Mouse (Mus musculus): ENCODE measurements at regions not wholly inside any gene's neighbourhood (a gene's known extent, or its start where the extent isn't known, plus 50 kb on each side); places are given as distances from the start of the nearest gene placed in this dataset.
A peak's percentile ranks its signal among the peaks of the same experiment; 100 is the strongest.

GRCm38 (mm10) chr5:44338662-44339061 is 112.2 kb upstream of the Tapt1 start:
- H3K4me3 ChIP-seq (replicated peaks; ENCODE audit: low read length), result no peak overlapping the region
- WGBS, result 87% methylated on average over 4 of the region's 4 CpGs
- H3K27me3 ChIP-seq (ENCODE audit: control insufficient read depth, insufficient read depth, low read length), result no peaks in the 10 kb centered on the region
- H3K27ac ChIP-seq (replicated peaks; ENCODE audit: low read depth, low read length), result no peak overlapping the region
- H3K4me2 ChIP-seq (replicated peaks; ENCODE audit: low read depth, low read length, severe bottlenecking), result no peak overlapping the region
- no peak for TF ChIP-seq POLR2A (IDR thresholded peaks at IDR 0.05; ENCODE audit: borderline replicate concordance, extremely low read depth, insufficient read depth, insufficient read length)
- no peak overlapping the region for H3K9ac ChIP-seq (ENCODE audit: low read depth, low read length, severe bottlenecking)
- DNase-seq (ENCODE audit: low spot score) (no peak), ATAC-seq (ENCODE audit: low FRiP score, low read depth) (no peak)
- H3K9me3 ChIP-seq (ENCODE audit: control insufficient read depth, low read length), result no peaks in the 10 kb centered on the region
- H3K36me3 ChIP-seq (ENCODE audit: control insufficient read depth, insufficient read depth, low read length), result no peaks in the 10 kb centered on the region
- H3K4me1 ChIP-seq (ENCODE audit: control insufficient read depth, insufficient read depth, low read length), result 0 out of 2 replicates have a peak, but pooled peaks cover 2% of the 10 kb centered on the region

DNA sequence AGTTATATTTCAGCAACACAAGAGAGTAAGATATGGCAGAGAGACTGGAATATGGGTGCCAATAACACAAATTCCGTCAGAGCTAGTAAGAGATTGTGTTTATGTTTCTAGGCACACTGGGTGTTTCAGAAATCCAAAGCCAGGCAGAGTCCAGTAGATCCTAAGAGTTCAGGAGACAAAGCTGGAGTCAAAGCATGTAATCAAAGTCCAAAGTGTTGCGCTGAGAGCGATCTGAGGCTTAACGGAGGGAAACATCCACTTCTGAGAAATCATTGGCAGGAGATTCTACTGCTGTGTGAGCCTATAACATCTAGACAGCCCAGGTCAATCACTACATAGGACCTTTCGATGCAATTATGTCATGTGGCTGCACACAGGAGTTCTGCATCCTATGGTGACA is 109.3 kb upstream of the Tapt1 start:
- Histone ChIP-seq H3K27me3 (ENCODE audit: control insufficient read depth, insufficient read depth, low read length) (no peaks in the 10 kb centered on the region), H3K4me1 (ENCODE audit: control insufficient read depth, insufficient read depth, low read length) (no peaks in the 10 kb centered on the region), H3K36me3 (ENCODE audit: control insufficient read depth, insufficient read depth, low read length) (no peaks in the 10 kb centered on the region), H3K4me2 (replicated peaks; ENCODE audit: low read depth, low read length, severe bottlenecking) (no peak overlapping the region), H3K9ac (ENCODE audit: low read depth, low read length, severe bottlenecking) (no peak overlapping the region), H3K27ac (replicated peaks; ENCODE audit: low read depth, low read length) (no peak overlapping the region), H3K4me3 (replicated peaks; ENCODE audit: low read length) (no peak overlapping the region), H3K9me3 (ENCODE audit: control insufficient read depth, low read length) (no peaks in the 10 kb centered on the region)
- ATAC-seq (ENCODE audit: low FRiP score, low read depth) (no peak), DNase-seq (ENCODE audit: low spot score) (no peak)
- TF ChIP-seq POLR2A (IDR thresholded peaks at IDR 0.05; ENCODE audit: borderline replicate concordance, extremely low read depth, insufficient read depth, insufficient read length), result no peak
- WGBS, result 87% methylated on average over 5 of the region's 5 CpGs

- no peak overlapping the region for H3K4me3 ChIP-seq (replicated peaks; ENCODE audit: low read length)
- WGBS, result 78% methylated on average over 1 of the region's 1 CpGs
- no peak overlapping the region for H3K27ac ChIP-seq (replicated peaks; ENCODE audit: low read depth, low read length)
- no peak overlapping the region for H3K4me2 ChIP-seq (replicated peaks; ENCODE audit: low read depth, low read length, severe bottlenecking)
- H3K9ac ChIP-seq (ENCODE audit: low read depth, low read length, severe bottlenecking), result no peak overlapping the region
- H3K9me3 ChIP-seq (ENCODE audit: control insufficient read depth, low read length), result no peaks in the 10 kb centered on the region
- TF ChIP-seq POLR2A (IDR thresholded peaks at IDR 0.05; ENCODE audit: borderline replicate concordance, extremely low read depth, insufficient read depth, insufficient read length), result no peak
- ATAC-seq (ENCODE audit: low FRiP score, low read depth) (no peak), DNase-seq (ENCODE audit: low spot score) (no peak)
- H3K36me3 ChIP-seq (ENCODE audit: control insufficient read depth, insufficient read depth, low read length), result no peaks in the 10 kb centered on the region
- no peaks in the 10 kb centered on the region for H3K27me3 ChIP-seq (ENCODE audit: control insufficient read depth, insufficient read depth, low read length)
- no peaks in the 10 kb centered on the region for H3K4me1 ChIP-seq (ENCODE audit: control insufficient read depth, insufficient read depth, low read length)
Measured at GRCm38 (mm10) chr5:44319626-44320025, 93.2 kb upstream of the Tapt1 start.

- H3K9me3 ChIP-seq (ENCODE audit: control insufficient read depth, low read length), result no peaks in the 10 kb centered on the region
- H3K36me3 ChIP-seq (ENCODE audit: control insufficient read depth, insufficient read depth, low read length), result no peaks in the 10 kb centered on the region
- no peak overlapping the region for H3K4me2 ChIP-seq (replicated peaks; ENCODE audit: low read depth, low read length, severe bottlenecking)
- H3K9ac ChIP-seq (ENCODE audit: low read depth, low read length, severe bottlenecking), result no peak overlapping the region
- 26% methylated on average over 12 of the region's 16 CpGs for WGBS
- no peak overlapping the region for H3K27ac ChIP-seq (replicated peaks; ENCODE audit: low read depth, low read length)
- TF ChIP-seq POLR2A (IDR thresholded peaks at IDR 0.05; ENCODE audit: borderline replicate concordance, extremely low read depth, insufficient read depth, insufficient read length), result no peak
- DNase-seq (ENCODE audit: low spot score) (no peak), ATAC-seq (ENCODE audit: low FRiP score, low read depth) (no peak)
- no peaks in the 10 kb centered on the region; the same call in 1 of the 2 replicates for H3K4me1 ChIP-seq (ENCODE audit: control insufficient read depth, insufficient read depth, low read length)
- H3K27me3 ChIP-seq (ENCODE audit: control insufficient read depth, insufficient read depth, low read length), result no peaks in the 10 kb centered on the region
- no peak overlapping the region for H3K4me3 ChIP-seq (replicated peaks; ENCODE audit: low read length)
Measured at GRCm38 (mm10) chr5:44306769-44307557, 80.5 kb upstream of the Tapt1 start.

GRCm38 (mm10) chr5:44303886-44304855 is 77.7 kb upstream of the Tapt1 start:
- ATAC-seq (ENCODE audit: low FRiP score, low read depth) (peak; percentile 50), DNase-seq (ENCODE audit: low spot score) (peak; percentile 87)
- Histone ChIP-seq H3K4me2 (replicated peaks; ENCODE audit: low read depth, low read length, severe bottlenecking) (peak overlapping the region; percentile 28), H3K4me3 (replicated peaks; ENCODE audit: low read length) (peak overlapping the region; percentile 16; the same call in 1 of the 2 replicates), H3K27ac (replicated peaks; ENCODE audit: low read depth, low read length) (no peak overlapping the region), H3K36me3 (ENCODE audit: control insufficient read depth, insufficient read depth, low read length) (no peaks in the 10 kb centered on the region), H3K9ac (ENCODE audit: low read depth, low read length, severe bottlenecking) (no peak overlapping the region), H3K27me3 (ENCODE audit: control insufficient read depth, insufficient read depth, low read length) (no peaks in the 10 kb centered on the region), H3K4me1 (ENCODE audit: control insufficient read depth, insufficient read depth, low read length) (no peaks in the 10 kb centered on the region; the same call in 1 of the 2 replicates), H3K9me3 (ENCODE audit: control insufficient read depth, low read length) (no peaks in the 10 kb centered on the region)
- TF ChIP-seq POLR2A (IDR thresholded peaks at IDR 0.05; ENCODE audit: borderline replicate concordance, extremely low read depth, insufficient read depth, insufficient read length), result no peak
- 13% methylated on average over 14 of the region's 14 CpGs for WGBS
